Mouse (Mus musculus) WW6 (cell line): ENCODE results near the gene Cdk5rap3.
A peak's percentile ranks its signal among the peaks of the same experiment; 100 is the strongest.

Experiments used
- DNase-seq: peaks from one replicate; pipeline ENCODE4 v3.0.0-alpha.2; 2013; ENCODE audit warnings: low read depth, low spot score

The Cdk5rap3 gene

GRCm38 (mm10) chr11:96899449-96900306, 16.6 kb downstream of the Cdk5rap3 start:
- DNase-seq: no peak

- no peak for DNase-seq
Observed at GRCm38 (mm10) chr11:96895886-96896285, 20.4 kb downstream of the Cdk5rap3 start.

- no peak for DNase-seq
Observed at GRCm38 (mm10) chr11:96893203-96893842, 23.0 kb downstream of the Cdk5rap3 start.

- DNase-seq: no peak
Observed at GRCm38 (mm10) chr11:96891784-96892527, 24.3 kb downstream of the Cdk5rap3 start.

- DNase-seq: no peak
Observed at GRCm38 (mm10) chr11:96886942-96887546, 29.3 kb downstream of the Cdk5rap3 start.

GRCm38 (mm10) chr11:96885901-96886340, 30.4 kb downstream of the Cdk5rap3 start:
- DNase-seq: no peak

GRCm38 (mm10) chr11:96880296-96880695, 36.0 kb downstream of the Cdk5rap3 start:
- no peak for DNase-seq

GRCm38 (mm10) chr11:96879359-96879758, 36.9 kb downstream of the Cdk5rap3 start:
- no peak for DNase-seq

- no peak for DNase-seq
Observed at GRCm38 (mm10) chr11:96878715-96879114, 37.6 kb downstream of the Cdk5rap3 start.

GRCm38 (mm10) chr11:96877071-96877470, 39.2 kb downstream of the Cdk5rap3 start:
- DNase-seq: no peak

- no peak for DNase-seq
Observed at GRCm38 (mm10) chr11:96876300-96877040, 39.8 kb downstream of the Cdk5rap3 start.

- no peak for DNase-seq
Observed at GRCm38 (mm10) chr11:96875745-96876144, 40.6 kb downstream of the Cdk5rap3 start.

- no peak for DNase-seq
Observed at GRCm38 (mm10) chr11:96875270-96875669, 41.0 kb downstream of the Cdk5rap3 start.

GRCm38 (mm10) chr11:96873601-96874140, 42.6 kb downstream of the Cdk5rap3 start:
- no peak for DNase-seq

GRCm38 (mm10) chr11:96872441-96873379, 43.6 kb downstream of the Cdk5rap3 start:
- no peak for DNase-seq

- no peak for DNase-seq
Observed at GRCm38 (mm10) chr11:96867149-96867548, 49.1 kb downstream of the Cdk5rap3 start.

GRCm38 (mm10) chr11:96863206-96863995, 52.9 kb downstream of the Cdk5rap3 start:
- no peak for DNase-seq

GRCm38 (mm10) chr11:96862534-96862933, 53.8 kb downstream of the Cdk5rap3 start:
- no peak for DNase-seq

- DNase-seq: peak; percentile 94
Observed at GRCm38 (mm10) chr11:96861878-96862289, 54.4 kb downstream of the Cdk5rap3 start.
